Mouse (Mus musculus) cerebellum, adult 9-11 months (tissue): ENCODE data around the gene Ampd1.
"Not testable (repeated sequence)": the region's sequence is repeated elsewhere in the genome, so short reads cannot be mapped to it uniquely, and the experiment has no call there.

ENCODE experiments used
- DNase-seq: peaks from one replicate; pipeline ENCODE4 v3.0.0; 2022

The Ampd1 gene

DNA sequence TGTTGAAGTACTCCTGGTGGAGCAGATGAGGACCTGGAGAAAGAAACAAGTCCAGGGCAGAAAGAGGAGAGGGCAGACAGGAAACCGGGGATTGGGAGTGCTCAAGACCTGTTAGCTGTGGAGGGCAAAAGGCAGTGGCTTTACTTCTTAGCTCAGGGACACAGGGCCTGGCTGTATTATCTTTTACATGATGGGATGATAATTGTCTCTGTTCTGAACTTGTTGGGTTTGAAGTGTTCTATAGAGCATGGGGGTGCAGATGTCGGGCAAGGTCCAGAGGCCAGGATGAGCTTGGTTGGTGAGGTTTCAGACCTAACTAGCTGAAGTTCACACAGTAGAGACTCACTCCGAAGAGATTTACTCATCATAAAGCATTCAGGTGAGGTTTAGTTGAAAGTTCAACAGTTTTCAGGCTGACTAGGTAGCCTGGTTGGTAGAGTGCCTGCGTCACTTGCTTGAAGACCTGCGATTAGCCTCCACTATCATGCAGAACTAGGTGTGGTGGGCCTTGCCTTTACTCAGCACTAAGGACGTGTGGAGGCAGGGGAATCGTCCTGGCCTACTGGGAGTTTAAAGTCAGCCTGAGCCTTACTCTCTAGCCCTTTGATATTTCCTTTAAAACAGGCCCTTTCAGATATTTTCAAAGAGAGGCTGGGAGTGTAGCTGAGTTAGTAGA is 33.9 kb downstream of the Ampd1 start:
- DNase-seq = no peak

DNA sequence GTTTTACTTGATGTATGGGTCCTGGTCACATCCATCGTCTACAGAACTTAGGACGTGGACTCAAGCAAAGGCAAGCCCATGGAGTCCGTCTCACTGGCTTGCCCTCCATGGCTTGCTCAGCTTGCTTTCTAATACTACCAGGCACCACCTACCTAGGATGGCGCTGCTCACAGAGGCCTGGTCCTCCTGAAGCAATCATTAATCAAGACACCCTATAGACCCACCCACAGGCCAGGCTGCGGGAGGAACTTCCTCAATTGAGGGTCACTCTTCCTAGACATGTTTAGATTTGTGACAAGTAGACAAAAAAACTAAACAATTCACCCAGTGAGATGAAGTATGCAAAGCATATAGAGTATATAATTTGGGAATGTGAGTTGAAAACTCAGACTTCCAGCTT is 38.4 kb downstream of the Ampd1 start:
- DNase-seq = no peak

DNA sequence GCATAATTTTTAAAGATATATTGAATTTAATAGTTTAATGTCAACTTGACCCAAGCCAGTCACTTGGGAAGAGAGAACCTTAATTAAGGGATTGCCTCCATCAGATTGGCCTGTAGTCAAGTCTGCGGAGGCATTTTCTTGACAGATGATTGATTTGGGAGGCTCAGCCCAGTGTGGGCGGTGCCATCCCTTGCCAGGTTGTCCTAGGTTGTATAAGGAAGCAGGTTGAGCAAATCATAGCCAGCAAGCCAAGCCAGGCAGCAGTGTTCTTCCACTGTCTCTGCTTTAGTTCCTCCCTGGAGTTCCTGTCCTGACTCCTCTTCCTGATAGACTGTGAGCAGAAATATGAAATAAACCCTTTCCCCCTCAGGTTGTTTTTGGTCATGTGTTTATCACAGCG is 49.8 kb downstream of the Ampd1 start:
- no peak for DNase-seq

DNA sequence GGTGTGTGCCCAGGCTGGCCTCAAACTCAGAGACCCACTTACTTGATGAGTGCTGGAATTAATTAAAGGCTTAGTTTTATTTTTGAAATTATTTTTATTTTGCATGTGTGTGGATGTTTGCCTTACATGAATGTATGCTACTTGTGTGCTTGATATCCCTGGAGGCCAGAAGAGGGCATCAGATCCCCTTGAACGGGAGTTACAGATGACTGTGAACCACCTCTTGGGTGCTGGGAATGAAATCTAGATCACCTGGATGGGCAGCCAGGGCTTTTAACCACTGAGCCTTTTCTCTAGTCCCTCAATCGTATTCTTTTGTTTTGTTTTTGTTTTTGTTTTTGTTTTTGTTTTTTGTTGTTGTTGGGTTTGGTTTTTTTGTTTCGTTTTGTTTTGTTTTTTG is 52.3 kb downstream of the Ampd1 start:
- no peak for DNase-seq

DNA sequence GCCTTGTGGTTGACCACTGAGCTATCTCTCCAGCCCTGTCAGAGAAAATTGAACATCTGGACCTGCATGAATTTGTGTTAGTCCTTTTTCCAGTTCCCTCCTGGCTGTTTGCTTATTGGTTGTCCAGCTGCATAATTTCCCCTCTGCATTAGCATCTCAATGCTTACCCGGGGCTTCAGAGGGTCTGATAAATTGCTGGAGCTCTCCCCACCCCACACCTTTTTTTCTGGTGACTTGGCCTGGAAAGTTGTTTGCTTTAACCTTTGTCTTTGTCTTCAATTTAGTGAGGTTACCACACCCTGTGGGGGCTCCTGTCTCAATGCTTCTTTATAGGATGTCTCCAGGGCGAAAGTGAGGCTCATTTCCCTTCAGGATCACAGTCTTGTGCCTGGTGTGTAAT is 53.4 kb downstream of the Ampd1 start:
- no peak for DNase-seq

DNA sequence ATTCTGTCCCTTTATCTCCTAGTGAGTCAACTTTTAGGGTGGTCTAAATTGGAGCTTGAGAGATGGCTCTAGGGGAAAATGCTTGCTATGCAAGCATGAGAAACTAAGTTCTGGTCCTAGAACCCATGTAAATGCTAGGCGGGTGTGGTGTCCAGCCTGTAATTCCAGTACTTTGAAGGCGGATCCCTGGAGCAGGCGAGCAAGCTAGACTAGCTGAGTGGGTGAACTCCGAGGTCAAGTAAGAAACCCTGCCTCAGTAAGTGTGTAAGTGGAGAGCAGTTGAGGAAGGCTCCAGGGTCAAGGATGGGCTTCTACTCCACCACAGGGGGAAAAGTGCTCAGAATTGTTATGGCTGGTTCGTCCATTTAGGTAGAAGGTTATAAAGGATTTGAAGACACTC is 53.9 kb downstream of the Ampd1 start:
- no peak for DNase-seq

DNA sequence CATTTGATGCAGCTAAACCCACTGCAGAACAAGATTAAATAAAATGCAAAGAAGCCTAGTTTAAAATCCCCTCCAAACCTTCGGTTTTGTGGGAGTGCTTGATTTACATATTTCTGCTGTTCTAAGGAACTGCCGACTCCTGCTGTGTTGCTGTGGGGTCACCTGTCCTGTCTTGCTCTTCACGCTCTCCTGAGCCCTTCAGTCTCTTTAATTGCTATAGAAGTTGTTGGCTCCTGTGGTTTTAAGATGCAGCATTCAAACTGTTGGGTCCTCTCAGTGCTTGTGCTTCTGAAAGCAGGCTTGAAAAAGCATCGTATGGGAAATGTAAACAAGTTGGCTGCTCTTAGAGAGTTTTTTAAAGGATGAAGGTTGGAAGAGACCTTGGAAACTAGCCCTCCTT is 54.4 kb downstream of the Ampd1 start:
- no peak for DNase-seq

DNA sequence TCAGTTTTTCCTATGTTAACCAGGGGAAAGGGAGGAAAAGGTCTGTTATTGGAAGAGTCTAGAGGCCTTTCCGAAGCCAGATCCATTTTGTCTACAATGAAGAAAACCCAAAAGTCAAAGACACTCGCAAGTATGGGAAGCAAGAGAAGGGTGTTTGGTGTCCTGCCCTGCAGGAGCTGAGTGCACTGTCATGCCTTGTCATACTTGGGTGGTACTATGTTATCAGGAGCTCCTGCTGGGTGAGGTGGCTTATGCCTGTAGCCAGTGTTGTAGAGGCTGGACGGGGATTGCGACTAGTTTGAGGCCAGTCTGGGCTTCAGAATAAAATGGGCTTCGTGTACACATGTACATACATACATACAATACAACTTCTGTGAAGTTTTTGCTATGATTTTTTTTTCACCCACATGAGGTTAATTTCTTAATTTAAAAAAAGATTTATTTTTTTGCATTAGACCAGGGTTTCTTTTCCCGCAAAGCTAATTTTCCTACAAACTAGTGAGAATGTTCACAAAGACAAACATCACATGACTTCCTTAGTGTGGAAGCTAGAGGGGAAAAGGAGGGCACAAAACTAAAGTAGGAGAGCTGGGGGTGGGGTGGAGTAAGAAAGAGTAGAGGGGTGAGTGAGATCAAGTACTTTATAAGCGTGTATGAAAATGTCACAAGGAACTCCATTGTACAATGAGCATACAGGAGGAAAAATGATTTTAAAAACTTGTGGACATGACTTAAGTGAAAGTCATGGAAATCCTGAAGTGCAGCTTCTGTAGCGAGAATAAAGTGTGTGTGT is 55.7 kb downstream of the Ampd1 start:
- no peak for DNase-seq

DNA sequence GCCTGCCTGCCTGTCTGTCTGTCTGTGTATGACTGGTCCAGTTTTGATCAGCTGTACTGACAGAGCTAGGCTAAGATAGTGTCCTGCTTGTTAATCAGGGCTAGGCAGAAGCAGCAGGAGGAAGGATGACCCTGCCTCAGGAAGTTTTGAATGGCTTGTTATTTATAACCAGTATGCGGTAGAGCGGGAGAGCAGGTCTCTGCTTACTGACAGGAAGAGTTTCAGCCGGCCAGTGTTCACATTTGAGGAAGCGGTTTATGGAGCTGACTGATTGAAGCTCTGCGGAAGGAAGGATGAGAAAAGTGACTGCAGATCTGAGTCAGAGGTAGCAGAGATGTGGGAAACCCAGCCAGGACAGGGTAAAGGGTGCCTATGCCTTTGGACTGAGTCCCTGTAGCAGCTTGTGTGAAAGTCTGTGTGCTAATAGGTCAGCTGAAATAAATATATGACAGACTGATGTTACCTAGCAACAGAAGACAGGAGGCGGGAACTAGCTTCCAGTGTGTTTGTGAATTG is 56.5 kb downstream of the Ampd1 start:
- no peak for DNase-seq

DNA sequence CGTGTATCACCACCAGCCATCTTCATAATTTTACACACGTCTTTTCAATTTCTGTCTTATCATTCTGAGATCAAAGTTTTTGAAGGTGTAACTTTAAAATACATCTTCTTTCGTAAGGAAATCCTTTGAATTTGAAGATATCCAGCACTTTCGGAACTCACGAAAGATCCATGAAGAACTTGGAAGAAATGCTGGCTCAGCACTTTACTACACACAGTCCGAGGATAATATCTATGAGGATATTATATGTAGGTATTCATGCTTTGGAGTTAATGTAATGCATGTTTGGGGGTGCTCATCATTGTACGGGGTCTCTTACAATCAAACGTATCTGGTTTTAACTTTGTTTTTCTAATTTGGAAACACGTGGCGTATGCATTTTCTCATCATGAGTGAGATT is 59.3 kb downstream of the Ampd1 start:
- no peak for DNase-seq

DNA sequence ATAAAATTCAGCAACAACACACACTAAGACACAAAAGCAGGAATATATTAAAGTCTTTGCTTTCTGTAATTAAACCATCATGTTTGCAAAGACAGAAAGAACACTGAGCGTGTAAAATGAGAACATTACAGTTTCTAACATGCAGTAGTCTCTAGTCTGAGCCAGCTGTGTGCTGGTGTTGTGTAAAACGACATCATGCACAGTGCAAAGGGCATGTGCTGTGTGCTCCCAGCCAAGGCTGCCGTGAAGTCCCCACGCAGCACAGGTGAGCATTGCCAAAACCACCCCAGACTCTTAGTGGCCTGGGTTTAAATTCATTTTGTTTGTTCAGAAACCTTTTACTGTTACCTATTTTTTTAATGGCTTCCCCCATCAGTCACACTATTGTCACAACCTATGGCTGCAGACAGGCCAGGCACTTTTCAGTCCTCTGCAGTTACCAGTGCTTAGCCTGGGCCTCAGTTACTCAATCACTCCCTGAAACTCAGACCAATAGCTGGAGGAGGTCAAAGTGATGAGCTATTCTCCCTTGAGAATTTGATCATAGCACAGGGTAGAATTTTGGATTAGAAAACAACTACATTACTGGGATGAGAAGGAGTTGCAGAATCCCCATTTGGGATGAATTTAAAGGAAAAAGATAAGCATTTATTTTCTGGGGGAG is 62.7 kb downstream of the Ampd1 start:
- no peak for DNase-seq

DNA sequence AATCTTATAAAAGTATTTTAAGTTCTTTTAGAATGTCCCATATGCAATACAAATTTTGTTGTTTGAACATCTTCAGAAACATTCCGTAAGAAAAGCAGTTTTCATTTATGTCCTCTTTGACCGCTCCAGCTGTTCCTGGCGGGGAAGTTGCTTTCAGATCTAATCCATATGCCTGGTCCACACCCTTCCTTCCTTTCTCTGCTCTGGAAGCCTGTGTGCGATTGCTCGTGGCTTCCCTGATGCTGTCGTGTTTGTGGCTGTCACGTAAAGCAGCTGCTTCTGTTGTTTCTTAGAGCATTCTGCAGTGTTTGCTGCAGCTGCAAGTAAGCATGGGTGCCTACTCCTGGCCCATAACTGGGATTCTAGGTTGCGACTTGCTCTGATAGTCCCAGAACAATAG is 65.2 kb downstream of the Ampd1 start:
- no peak for DNase-seq

DNA sequence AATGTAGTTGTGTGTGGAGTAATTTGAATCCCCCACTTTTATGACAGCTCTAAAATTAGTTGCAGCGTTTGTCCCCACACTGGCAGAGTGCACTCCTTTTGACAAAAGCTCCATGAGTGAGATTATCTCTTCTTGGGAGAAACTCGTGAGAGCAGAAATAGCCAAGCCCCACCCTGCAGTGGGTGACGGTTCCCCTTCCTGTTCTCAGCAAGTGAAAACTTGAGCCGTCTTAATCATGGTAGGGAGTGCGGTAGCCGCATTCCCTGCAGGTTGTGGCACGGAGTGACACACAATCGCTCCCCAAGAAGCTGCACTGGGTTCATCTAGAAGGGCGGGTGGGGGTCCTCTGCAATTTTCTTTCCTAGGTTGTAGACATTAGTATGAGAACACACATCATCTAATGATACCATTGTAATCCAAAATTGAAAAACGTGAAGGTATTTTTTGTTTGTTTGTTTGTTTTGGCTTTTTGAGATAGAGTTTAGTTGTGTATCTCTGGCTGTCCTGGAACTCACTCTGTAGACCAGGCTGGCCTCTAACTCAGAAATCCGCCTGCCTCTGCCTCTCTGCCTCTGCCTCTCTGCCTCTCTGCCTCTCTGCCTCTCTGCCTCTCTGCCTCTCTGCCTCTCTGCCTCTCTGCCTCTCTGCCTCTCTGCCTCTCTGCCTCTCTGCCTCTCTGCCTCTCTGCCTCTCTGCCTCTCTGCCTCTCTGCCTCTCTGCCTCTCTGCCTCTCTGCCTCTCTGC is 66.5 kb downstream of the Ampd1 start:
- not testable (repeated sequence) for DNase-seq

DNA sequence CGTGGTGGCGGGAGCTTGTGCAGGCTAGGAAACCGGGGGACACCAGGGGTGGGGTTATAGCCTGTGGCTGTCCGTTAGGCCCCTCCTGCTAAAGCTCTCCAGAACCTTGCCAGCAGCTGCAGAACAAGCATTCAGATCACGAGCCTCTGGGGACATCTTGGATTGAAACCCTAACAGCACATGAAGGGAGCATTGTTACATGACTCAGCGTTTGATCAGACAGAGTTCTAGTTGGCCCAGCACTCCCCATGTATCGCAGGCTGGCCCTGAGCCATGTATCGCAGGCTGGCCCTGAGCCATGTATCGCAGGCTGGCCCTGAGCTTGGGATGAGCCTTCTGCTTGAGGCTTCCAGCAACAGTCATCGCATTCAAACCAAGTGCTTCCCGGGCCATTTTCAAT is 67.5 kb downstream of the Ampd1 start:
- no peak for DNase-seq

DNA sequence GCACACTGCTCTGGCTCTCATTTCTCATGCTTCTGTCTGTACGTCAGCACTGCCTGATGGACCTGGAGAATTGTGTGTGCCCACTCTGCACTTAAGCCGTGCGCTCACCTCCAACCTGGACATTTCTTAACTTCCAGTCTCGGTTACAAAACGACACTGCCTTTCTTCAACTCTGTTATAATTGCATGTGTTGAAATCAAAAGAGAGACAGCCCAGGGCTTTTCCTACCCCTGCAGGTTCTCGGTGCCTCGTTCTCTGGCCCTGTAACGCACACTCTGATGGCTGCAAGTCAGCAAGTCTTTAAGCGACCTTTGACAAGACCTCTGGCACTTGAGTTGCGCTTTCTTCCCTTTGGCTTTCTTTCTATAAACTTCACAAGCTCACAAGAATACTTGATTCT is 68.6 kb downstream of the Ampd1 start:
- DNase-seq = no peak

DNA sequence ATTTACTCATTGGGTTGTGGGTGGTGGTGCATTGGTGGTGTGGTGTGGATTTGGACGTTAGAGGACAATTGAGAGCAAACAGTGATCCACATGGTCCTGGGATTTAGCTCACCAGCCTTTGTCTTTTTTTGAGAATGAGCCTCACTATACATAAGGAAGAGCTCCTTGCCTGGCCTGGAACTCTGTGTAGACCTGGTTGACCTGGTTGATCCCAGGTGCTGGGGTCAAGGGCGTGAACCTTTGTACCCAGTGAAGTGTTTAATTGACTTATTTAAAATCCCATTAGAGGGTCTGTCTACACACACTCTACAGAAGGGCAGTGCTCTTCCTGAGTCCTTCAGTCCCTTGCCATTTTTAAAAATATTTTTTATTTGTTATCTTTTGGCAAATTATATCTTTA is 71.5 kb downstream of the Ampd1 start:
- DNase-seq = no peak

DNA sequence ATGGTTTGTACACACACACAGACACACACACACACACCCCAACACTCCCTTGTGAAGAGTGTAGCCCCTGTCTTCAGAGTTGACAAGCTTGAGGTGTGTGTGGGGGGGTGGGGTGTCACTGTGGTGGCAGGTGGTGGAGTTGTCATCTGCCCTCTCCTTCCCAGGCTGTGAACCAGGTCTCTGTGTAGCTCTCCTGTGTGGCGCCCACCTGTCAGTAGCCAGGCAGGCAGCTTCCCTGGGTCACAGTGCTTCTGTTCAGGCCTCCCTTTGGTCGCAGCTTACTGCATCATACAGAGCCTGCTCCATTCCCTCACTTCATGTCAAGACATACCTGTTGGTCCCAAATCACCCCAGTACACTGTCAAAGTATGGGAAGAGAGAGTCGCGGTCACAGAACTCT is 72.0 kb downstream of the Ampd1 start:
- DNase-seq = no peak

DNA sequence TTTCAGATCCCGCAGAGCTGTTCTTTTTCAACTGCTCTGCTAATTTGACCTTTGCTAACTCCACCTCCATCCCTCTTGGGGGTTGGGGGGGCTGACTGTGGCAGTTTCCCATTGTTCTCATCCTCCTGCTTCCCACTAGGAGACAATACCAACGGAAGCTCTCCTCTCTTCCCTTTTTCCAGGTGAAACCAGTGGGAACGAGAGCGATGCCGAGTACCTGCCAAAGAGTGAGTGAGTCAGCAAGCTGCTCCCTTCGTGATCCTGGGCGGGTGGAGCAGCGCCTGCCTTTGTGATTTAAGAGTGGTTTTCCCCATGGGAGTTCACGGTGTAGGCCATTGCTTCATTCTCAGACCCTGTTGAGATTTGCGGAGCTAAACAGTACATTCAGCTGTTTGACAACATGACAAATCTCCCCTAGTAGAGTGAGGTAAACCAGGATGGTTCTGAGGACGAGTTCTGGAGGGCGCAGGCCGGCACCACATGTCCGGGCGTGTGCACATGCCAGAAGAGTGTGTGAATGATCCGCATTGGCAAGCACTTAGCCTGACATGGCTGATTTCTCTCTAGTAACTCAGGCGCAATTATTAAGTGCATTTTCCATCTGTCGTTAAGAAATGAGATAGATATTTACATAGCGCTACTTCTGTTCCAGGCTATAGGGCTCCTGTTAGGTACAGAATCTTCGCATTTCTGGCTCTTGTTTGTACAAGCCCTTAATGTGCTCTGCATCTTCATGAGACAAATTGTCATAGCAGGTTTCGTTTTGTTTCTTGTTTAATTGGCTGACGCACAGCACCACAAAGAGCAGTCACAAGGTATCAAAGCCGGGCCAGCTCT is 72.7 kb downstream of the Ampd1 start:
- no peak for DNase-seq

DNA sequence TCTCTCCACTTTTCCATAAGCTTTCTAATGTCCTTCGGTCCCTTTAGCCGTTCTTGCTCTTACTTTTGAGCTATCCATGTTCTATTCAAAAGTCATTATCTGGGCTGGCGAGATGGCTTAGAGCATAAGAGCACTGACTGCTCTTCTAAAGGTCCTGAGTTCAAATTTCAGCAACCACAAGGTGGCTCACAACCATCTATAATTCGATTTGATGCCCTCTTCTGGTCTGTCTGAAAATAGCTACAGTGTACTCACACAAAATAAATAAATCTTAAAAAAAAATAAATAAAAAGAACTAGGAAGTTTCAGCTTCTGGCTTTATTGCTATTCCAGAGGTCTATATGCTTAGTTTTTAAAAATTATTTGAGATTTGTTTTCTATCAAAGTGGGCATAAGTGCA is 74.0 kb downstream of the Ampd1 start:
- no peak for DNase-seq

DNA sequence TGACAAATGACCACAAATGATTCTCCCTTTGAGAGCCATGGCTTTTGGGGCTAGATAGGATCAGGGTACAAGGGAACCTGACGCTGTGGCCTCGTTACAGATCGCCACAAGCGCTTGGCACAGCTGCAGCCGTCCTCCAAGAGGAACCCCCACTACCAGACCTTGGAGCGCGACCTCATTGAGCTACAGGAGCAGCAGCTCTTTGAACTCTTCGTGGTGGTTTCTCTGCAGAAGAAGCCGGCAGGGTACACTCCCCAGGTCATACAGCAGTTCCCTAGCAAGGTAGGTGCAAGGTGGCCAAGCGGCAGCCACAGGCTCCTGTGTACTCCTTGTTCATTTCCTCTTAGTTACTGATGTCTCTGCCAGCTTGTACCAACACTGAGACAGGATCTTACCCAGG is 75.1 kb downstream of the Ampd1 start:
- DNase-seq = no peak
